Mouse (Mus musculus) layer of hippocampus, postnatal 14 days (tissue): ENCODE results near the gene Ankrd9. TPM values are rescaled to one million over a fixed set of nuclear protein-coding genes. Genes with fewer than 3 reads are reported as not detected.

Experiments used
- total RNA-seq, 2 experiments: library from RNA; stranded (reverse); gene quantifications; 2 replicates each; pipeline ENCODE4 v1.2.3; 2021

The Ankrd9 gene
- total RNA-seq, 2 experiments from 2014 or later = 9.6 to 10.1 TPM

Other genes with a start within 250 kb of the Ankrd9 start
- 10 to 100 TPM; 36.9 to 42.8 TPM for gene Wdr20, start 241.1 kb downstream of the Ankrd9 start, total RNA-seq
- 1 to 10 TPM; 7.3 to 9.8 TPM for gene Mok, start 138.1 kb downstream of the Ankrd9 start, total RNA-seq
- gene Zfp839, start 128.8 kb downstream of the Ankrd9 start, total RNA-seq = 10 to 100 TPM in 1 of 2 experiments, 1 to 10 TPM in 1; 9.8 to 11.2 TPM
- gene Cinp, start 89.9 kb downstream of the Ankrd9 start, total RNA-seq = 10 to 100 TPM; 83.3 to 87.3 TPM
- gene Tecpr2, start 89.8 kb downstream of the Ankrd9 start, total RNA-seq = 10 to 100 TPM; 38.5 to 39.7 TPM
- gene Rcor1, start 60.3 kb upstream of the Ankrd9 start, total RNA-seq = 10 to 100 TPM; 17.6 to 19.2 TPM
- gene Traf3, start 187.3 kb upstream of the Ankrd9 start, total RNA-seq = 100 to 1,000 TPM; 124 to 128 TPM
- under 1 TPM in 1 of 2 experiments, not detected in 1; 0.41 TPM for gene 4930595D18Rik, start 205.5 kb upstream of the Ankrd9 start, total RNA-seq